Mouse (Mus musculus) stomach, embryonic 14.5 days (tissue): Measurements from ENCODE around the gene Pard3b. TPM values are rescaled to one million over a fixed set of nuclear protein-coding genes. Genes with fewer than 3 reads are reported as not detected.

Experiments used
- ATAC-seq: fragments of 200-750 bp; cut with Nextera tagmentation; 2 replicates; pipeline ENCODE4 v1.8.0; 2017; ENCODE audit warnings: low read depth, moderate TSS enrichment; ENCODE audit not compliant: insufficient number of reproducible peaks, insufficient read depth, low FRiP score
- H3K27ac ChIP-seq: fragments of 300-500 bp; sonication (generic); 2 replicates; pipeline ENCODE4 v1.5.1; 2014; ENCODE audit warnings: mild to moderate bottlenecking, low read length, moderate library complexity, mixed read lengths
- H3K27me3 ChIP-seq: fragments of 300-500 bp; sonication (generic); 2 replicates; pipeline ENCODE4 v1.6.1; 2014; ENCODE audit warnings: low read length, control low read depth, mixed read lengths; ENCODE audit not compliant: control insufficient read depth, insufficient read depth
- H3K36me3 ChIP-seq: fragments of 300-500 bp; sonication (generic); 2 replicates; pipeline ENCODE4 v1.6.1; 2014; ENCODE audit warnings: mild to moderate bottlenecking, control low read depth, low read length, moderate library complexity, mixed read lengths; ENCODE audit not compliant: control insufficient read depth, insufficient read depth
- H3K4me1 ChIP-seq: fragments of 300-500 bp; sonication (generic); 2 replicates; pipeline ENCODE4 v1.6.1; 2014; ENCODE audit warnings: low read length, control low read depth, mixed read lengths; ENCODE audit not compliant: control insufficient read depth, insufficient read depth
- H3K4me2 ChIP-seq: fragments of 300-500 bp; sonication (generic); replicated peaks from 2 replicates; pipeline ENCODE4 v1.6.1; 2014; ENCODE audit warnings: low read depth, low read length, control low read depth
- H3K4me3 ChIP-seq: fragments of 300-500 bp; sonication (generic); 2 replicates; pipeline ENCODE4 v1.5.1; 2014; ENCODE audit warnings: low read depth, low read length, control low read depth
- H3K9ac ChIP-seq: fragments of 300-500 bp; sonication (generic); replicated peaks from 2 replicates; pipeline ENCODE4 v1.6.1; 2014; ENCODE audit warnings: low read depth, mild to moderate bottlenecking, control low read depth, low read length, moderate library complexity, mixed read lengths
- H3K9me3 ChIP-seq: fragments of 300-500 bp; sonication (generic); 2 replicates; pipeline ENCODE4 v1.6.1; 2016; ENCODE audit warnings: low read depth, low read length, control low read depth; ENCODE audit not compliant: control insufficient read depth
- WGBS: fragments of 180-500 bp; shearing (Covaris S2); extraction: QIAGEN DNeasy Blood & Tissue Kit; methylation state at CpG from one replicate; pipeline ENCODE4 v1.1.7; 2014; 5-methylcytosine and 5-hydroxymethylcytosine counted together
- polyA plus RNA-seq: library from polyadenylated mRNA; unstranded; fragments of >200 nt; fragmentation: Nextera tagmentation; extraction: Ambion mirVana; gene quantifications from 2 replicates; pipeline ENCODE4 v1.2.1, GENCODE M21; 2014

Pard3b gene
- polyA plus RNA-seq, 1 experiment from 2014 or later = 36.3 TPM

DNA sequence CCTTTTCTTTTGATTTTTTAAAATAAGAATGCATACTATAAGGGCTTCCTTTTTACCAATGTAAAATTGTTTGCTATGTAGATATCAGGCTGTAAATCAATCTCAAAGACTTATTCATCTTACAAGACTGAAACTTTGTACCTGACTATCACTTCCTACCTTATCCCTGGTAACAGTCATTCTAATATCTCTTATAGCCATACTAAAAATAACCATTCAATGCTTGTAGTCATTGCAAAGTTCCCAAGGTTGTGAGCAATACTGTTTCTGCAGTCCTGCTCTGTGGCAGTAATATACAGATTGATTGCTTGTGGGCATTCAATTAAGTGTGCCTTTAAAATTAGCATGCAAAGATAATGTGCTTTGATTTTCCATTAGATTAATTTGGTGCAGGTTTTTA lies 72.9 kb downstream of the Pard3b start:
- Histone ChIP-seq H3K27ac (no peak overlapping the region), H3K4me3 (no peak overlapping the region), H3K4me1 (no peaks in the 10 kb centered on the region), H3K36me3 (no peaks in the 10 kb centered on the region), H3K4me2 (no peak overlapping the region), H3K9ac (no peak overlapping the region), H3K9me3 (no peaks in the 10 kb centered on the region), H3K27me3 (no peaks in the 10 kb centered on the region)
- ATAC-seq = no peak

GRCm38 (mm10) chr1:61729654-61730053 lies 91.0 kb downstream of the Pard3b start:
- ATAC-seq = no peak
- Histone ChIP-seq H3K4me1 (no peaks in the 10 kb centered on the region), H3K36me3 (no peaks in the 10 kb centered on the region), H3K27me3 (no peaks in the 10 kb centered on the region), H3K4me3 (no peak overlapping the region), H3K4me2 (no peak overlapping the region), H3K27ac (no peak overlapping the region), H3K9me3 (no peaks in the 10 kb centered on the region), H3K9ac (no peak overlapping the region)
- 46% methylated on average over 4 of the region's 4 CpGs for WGBS

- H3K9me3 ChIP-seq = no peaks in the 10 kb centered on the region
- WGBS = 71% methylated on average over 1 of the region's 1 CpGs
- no peak overlapping the region for H3K27ac ChIP-seq
- no peaks in the 10 kb centered on the region for H3K36me3 ChIP-seq
- no peak for ATAC-seq
- no peak overlapping the region for H3K4me2 ChIP-seq
- no peaks in the 10 kb centered on the region for H3K27me3 ChIP-seq
- H3K4me3 ChIP-seq = no peak overlapping the region
- H3K4me1 ChIP-seq = no peaks in the 10 kb centered on the region
- H3K9ac ChIP-seq = no peak overlapping the region
Measured at GRCm38 (mm10) chr1:61736550-61736949, 97.9 kb downstream of the Pard3b start.

GRCm38 (mm10) chr1:61742831-61743230 lies 104.2 kb downstream of the Pard3b start:
- Histone ChIP-seq H3K4me1 (no peaks in the 10 kb centered on the region), H3K4me2 (no peak overlapping the region), H3K4me3 (no peak overlapping the region), H3K36me3 (no peaks in the 10 kb centered on the region), H3K9ac (no peak overlapping the region), H3K27ac (no peak overlapping the region), H3K27me3 (no peaks in the 10 kb centered on the region), H3K9me3 (no peaks in the 10 kb centered on the region)
- no peak for ATAC-seq

- H3K4me2 ChIP-seq = no peak overlapping the region
Measured at GRCm38 (mm10) chr1:61747481-61747880, 108.9 kb downstream of the Pard3b start.

GRCm38 (mm10) chr1:61751008-61751407 lies 112.4 kb downstream of the Pard3b start:
- H3K9ac ChIP-seq = no peak overlapping the region
- H3K9me3 ChIP-seq = no peaks in the 10 kb centered on the region; the same call in 1 of the 2 replicates
- H3K4me1 ChIP-seq = no peaks in the 10 kb centered on the region
- H3K27ac ChIP-seq = no peak overlapping the region
- H3K36me3 ChIP-seq = no peaks in the 10 kb centered on the region
- WGBS = 90% methylated on average over 1 of the region's 1 CpGs
- no peak overlapping the region for H3K4me3 ChIP-seq
- no peaks in the 10 kb centered on the region for H3K27me3 ChIP-seq
- ATAC-seq = no peak
- no peak overlapping the region for H3K4me2 ChIP-seq

More at GRCm38 (mm10) chr1:61747481-61747880, 108.9 kb downstream of the Pard3b start:
- no peaks in the 10 kb centered on the region for H3K36me3 ChIP-seq
- no peak overlapping the region for H3K27ac ChIP-seq
- no peaks in the 10 kb centered on the region for H3K9me3 ChIP-seq
- no peak overlapping the region for H3K4me3 ChIP-seq
- H3K27me3 ChIP-seq = no peaks in the 10 kb centered on the region
- no peak overlapping the region for H3K9ac ChIP-seq
- ATAC-seq = no peak
- no peaks in the 10 kb centered on the region for H3K4me1 ChIP-seq

DNA sequence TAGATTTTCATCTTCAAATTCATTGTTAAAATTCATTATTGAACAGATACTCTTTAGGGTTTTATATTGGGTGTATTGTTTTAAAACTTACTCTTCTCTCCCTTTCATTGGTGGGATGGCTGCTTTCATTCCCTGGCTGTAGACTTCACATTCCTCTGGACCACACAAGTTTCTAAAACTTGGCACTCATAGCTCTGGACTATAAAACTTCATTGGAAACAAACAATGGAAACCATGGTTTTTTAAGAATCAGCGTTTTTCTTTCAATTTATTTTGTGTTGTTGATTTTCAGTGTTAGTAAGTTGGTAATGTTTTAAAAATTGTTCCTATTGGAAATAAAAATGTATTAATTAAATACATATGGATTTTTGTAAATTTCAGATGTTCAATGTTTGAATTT lies 118.1 kb downstream of the Pard3b start:
- no peak overlapping the region for H3K9ac ChIP-seq
- WGBS = 82% methylated on average over 1 of the region's 1 CpGs
- no peak overlapping the region for H3K27ac ChIP-seq
- H3K4me3 ChIP-seq = no peak overlapping the region
- H3K9me3 ChIP-seq = no peaks in the 10 kb centered on the region; the same call in 1 of the 2 replicates
- no peaks in the 10 kb centered on the region for H3K4me1 ChIP-seq
- no peak for ATAC-seq
- no peak overlapping the region for H3K4me2 ChIP-seq
- H3K36me3 ChIP-seq = no peaks in the 10 kb centered on the region
- no peaks in the 10 kb centered on the region for H3K27me3 ChIP-seq

DNA sequence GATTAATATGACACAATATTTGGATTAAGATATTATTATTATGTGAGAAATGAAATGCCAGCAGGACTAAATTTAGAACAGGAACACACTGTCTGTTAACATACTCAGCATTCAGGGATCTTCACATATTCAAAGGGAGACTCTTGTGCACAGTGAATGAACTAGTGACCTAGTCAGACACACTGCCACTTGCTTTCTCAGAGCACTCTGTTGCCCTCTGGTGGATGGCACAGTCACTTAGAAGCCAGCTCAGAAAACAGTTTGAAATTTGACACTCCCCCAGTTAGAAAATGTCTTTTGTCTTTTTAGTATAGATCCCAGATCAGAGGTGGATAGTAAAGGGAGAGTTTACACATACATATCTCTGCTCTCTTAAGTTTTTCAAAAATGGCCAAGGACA lies 132.6 kb downstream of the Pard3b start:
- H3K4me2 ChIP-seq = no peak overlapping the region
- H3K9me3 ChIP-seq = no peaks in the 10 kb centered on the region
- peak; percentile 61; the same call in 1 of the 2 replicates for ATAC-seq
- H3K27me3 ChIP-seq = no peaks in the 10 kb centered on the region
- H3K27ac ChIP-seq = no peak overlapping the region
- H3K36me3 ChIP-seq = no peaks in the 10 kb centered on the region
- no peak overlapping the region for H3K9ac ChIP-seq
- H3K4me3 ChIP-seq = no peak overlapping the region
- no peaks in the 10 kb centered on the region for H3K4me1 ChIP-seq

GRCm38 (mm10) chr1:61778731-61779130 lies 140.1 kb downstream of the Pard3b start:
- H3K4me3 ChIP-seq = no peak overlapping the region

More at GRCm38 (mm10) chr1:61778731-61779130, 140.1 kb downstream of the Pard3b start:
- Histone ChIP-seq H3K36me3 (no peaks in the 10 kb centered on the region), H3K27ac (peak overlapping the region; percentile 13; the same call in 1 of the 2 replicates), H3K4me1 (no peaks in the 10 kb centered on the region), H3K4me2 (no peak overlapping the region), H3K27me3 (no peaks in the 10 kb centered on the region), H3K9me3 (no peaks in the 10 kb centered on the region), H3K9ac (no peak overlapping the region)
- ATAC-seq = no peak
